Mouse (Mus musculus) C2C12 (cell line): Measurements from ENCODE around the gene Pafah2. TPM values are rescaled to one million over a fixed set of nuclear protein-coding genes. Genes with fewer than 3 reads are reported as not detected.
"Not testable (repeated sequence)": the region's sequence is repeated elsewhere in the genome, so short reads cannot be mapped to it uniquely, and the experiment has no call there.

Source experiments
- H3K27me3 ChIP-seq: one replicate; pipeline ENCODE4 v1.6.1; 2011; ENCODE audit not compliant: control insufficient read depth, insufficient read depth, insufficient read length
- H3K36me3 ChIP-seq: one replicate; pipeline ENCODE4 v1.6.1; 2011; ENCODE audit not compliant: control insufficient read depth, insufficient read depth
- H3K4me3 ChIP-seq: one replicate; pipeline ENCODE4 v1.5.1; 2011; ENCODE audit warnings: mild to moderate bottlenecking, control low read depth; ENCODE audit not compliant: poor library complexity, insufficient read depth, severe bottlenecking
- H3K79me2 ChIP-seq: one replicate; pipeline ENCODE4 v1.6.1; 2011; ENCODE audit not compliant: control insufficient read depth, insufficient read depth
- H3K79me3 ChIP-seq: one replicate; pipeline ENCODE4 v1.6.1; 2011; ENCODE audit warnings: low read depth, control low read depth
- H3ac ChIP-seq: one replicate; pipeline ENCODE3; 2011; ENCODE audit warnings: low read depth; ENCODE audit not compliant: control insufficient read depth, insufficient read length
- CEBPB ChIP-seq: IDR thresholded peaks from one replicate; pipeline ENCODE4 v1.6.1; 2011; ENCODE audit warnings: low read depth, mild to moderate bottlenecking, control low read depth, moderate library complexity
- CTCF ChIP-seq: IDR thresholded peaks from one replicate; pipeline ENCODE4 v1.5.1; 2011; ENCODE audit not compliant: control insufficient read depth, insufficient read depth, insufficient read length
- FOSL1 ChIP-seq: IDR thresholded peaks from one replicate; pipeline ENCODE4 v1.8.0; 2011; ENCODE audit warnings: mild to moderate bottlenecking, low read length; ENCODE audit not compliant: poor library complexity, insufficient read depth, severe bottlenecking
- MAX ChIP-seq: IDR thresholded peaks from one replicate; pipeline ENCODE4 v1.6.1; 2011; ENCODE audit warnings: mild to moderate bottlenecking, control low read depth
- MYOD1 ChIP-seq: IDR thresholded peaks from one replicate; pipeline ENCODE4 v1.6.1; 2011; ENCODE audit warnings: low read depth; ENCODE audit not compliant: control insufficient read depth, insufficient read length
- MYOG ChIP-seq: IDR thresholded peaks from one replicate; pipeline ENCODE4 v1.6.1; 2011; ENCODE audit not compliant: control insufficient read depth, insufficient read length; ENCODE audit errors: extremely low read depth
- USF1 ChIP-seq: IDR thresholded peaks from one replicate; pipeline ENCODE4 v1.6.1; 2011; ENCODE audit warnings: low read depth, mild to moderate bottlenecking, control low read depth, moderate library complexity
- polyA plus RNA-seq: library from polyadenylated mRNA; unstranded; fragments of >200 nt; fragmentation: generic; extraction: Trizol; gene quantifications from one replicate; pipeline ENCODE4 v1.2.1, GENCODE M21; 2012; ENCODE audit warnings: missing spikeins

Gene Pafah2
- polyA plus RNA-seq, 1 experiment = 9.0 TPM

GRCm38 (mm10) chr4:134378089-134378615 lies 18.0 kb upstream of the Pafah2 start:
- Histone ChIP-seq H3K36me3 (no peaks in the 10 kb centered on the region), H3K79me3 (no peaks in the 10 kb centered on the region), H3K4me3 (no peak overlapping the region), H3K27me3 (no peaks in the 10 kb centered on the region), H3K79me2 (no peaks in the 10 kb centered on the region), H3ac (no peak overlapping the region)
- no peak for TF ChIP-seq CTCF
- no peak for TF ChIP-seq USF1
- no peak for TF ChIP-seq CEBPB
- no peak for TF ChIP-seq MAX
- TF ChIP-seq MYOD1 = no peak
- no peak for TF ChIP-seq FOSL1
- TF ChIP-seq MYOG = no peak

- Histone ChIP-seq H3K4me3 (no peak overlapping the region), H3K79me2 (no peaks in the 10 kb centered on the region), H3K27me3 (no peaks in the 10 kb centered on the region), H3K79me3 (no peaks in the 10 kb centered on the region), H3K36me3 (no peaks in the 10 kb centered on the region), H3ac (no peak overlapping the region)
- TF ChIP-seq USF1 (no peak), FOSL1 (no peak), CTCF (no peak), MYOD1 (no peak)
Measured at GRCm38 (mm10) chr4:134379510-134379909, 16.6 kb upstream of the Pafah2 start.

- not testable (repeated sequence) for H3K36me3 ChIP-seq, H3K79me3 ChIP-seq, H3K4me3 ChIP-seq, H3K79me2 ChIP-seq, H3K27me3 ChIP-seq, H3ac ChIP-seq
Measured at GRCm38 (mm10) chr4:134383750-134384149, 12.4 kb upstream of the Pafah2 start, which contains the start of gene Extl1. Gene Extl1 (minus strand): TSS chr4:134383850.

- H3K79me3 ChIP-seq = no peaks in the 10 kb centered on the region
- TF ChIP-seq FOSL1 = no peak
- no peak for TF ChIP-seq MAX
- no peak for TF ChIP-seq CTCF
- TF ChIP-seq MYOD1 = no peak
- no peak for TF ChIP-seq USF1
- no peak for TF ChIP-seq MYOG
- TF ChIP-seq CEBPB = no peak
- H3K4me3 ChIP-seq = no peak overlapping the region
- H3K36me3 ChIP-seq = no peaks in the 10 kb centered on the region
- no peaks in the 10 kb centered on the region for H3K27me3 ChIP-seq
- no peak overlapping the region for H3ac ChIP-seq
- no peaks in the 10 kb centered on the region for H3K79me2 ChIP-seq
Measured at GRCm38 (mm10) chr4:134387268-134387667, 8.9 kb upstream of the Pafah2 start.

GRCm38 (mm10) chr4:134388397-134388796 lies 7.7 kb upstream of the Pafah2 start:
- no peaks in the 10 kb centered on the region for H3K27me3 ChIP-seq
- TF ChIP-seq FOSL1 = no peak
- peak; percentile 45 for TF ChIP-seq CTCF

GRCm38 (mm10) chr4:134391636-134392035 lies 4.5 kb upstream of the Pafah2 start:
- H3K79me2 ChIP-seq = no peaks in the 10 kb centered on the region
- H3K79me3 ChIP-seq = no peaks in the 10 kb centered on the region
- H3K27me3 ChIP-seq = no peaks in the 10 kb centered on the region
- no peak for TF ChIP-seq CEBPB
- no peak for TF ChIP-seq MYOG
- TF ChIP-seq MAX = no peak
- TF ChIP-seq USF1 = no peak
- TF ChIP-seq MYOD1 = no peak
- no peak for TF ChIP-seq CTCF
- no peak for TF ChIP-seq FOSL1
- H3K36me3 ChIP-seq = no peaks in the 10 kb centered on the region
- H3ac ChIP-seq = no peak overlapping the region
- H3K4me3 ChIP-seq = no peak overlapping the region

More at GRCm38 (mm10) chr4:134388397-134388796, 7.7 kb upstream of the Pafah2 start:
- Histone ChIP-seq H3K36me3 (no peaks in the 10 kb centered on the region), H3K79me3 (no peaks in the 10 kb centered on the region), H3K4me3 (no peak overlapping the region), H3K79me2 (no peaks in the 10 kb centered on the region), H3ac (no peak overlapping the region)
